Mouse (Mus musculus) hindbrain, embryonic 11.5 days (tissue): ENCODE data around the gene 1700001C19Rik. TPM values are rescaled to one million over a fixed set of nuclear protein-coding genes. Genes with fewer than 3 reads are reported as not detected.

Source experiments
- ATAC-seq: fragments of 200-750 bp; cut with Nextera tagmentation; 2 replicates; pipeline ENCODE4 v1.8.0; 2017; ENCODE audit warnings: mild to moderate bottlenecking, moderate TSS enrichment, moderate library complexity; ENCODE audit not compliant: low FRiP score
- DNase-seq: peaks from one replicate; pipeline ENCODE4 v3.0.0-alpha.2; 2015; ENCODE audit warnings: low spot score
- H3K27ac ChIP-seq: fragments of 300-500 bp; sonication (generic); 2 replicates; pipeline ENCODE4 v1.5.1; 2014; ENCODE audit warnings: mild to moderate bottlenecking, low read depth, low read length
- H3K27me3 ChIP-seq: fragments of 300-500 bp; sonication (generic); 2 replicates; pipeline ENCODE4 v1.6.1; 2014; ENCODE audit warnings: mild to moderate bottlenecking, low read length, moderate library complexity, mixed read lengths; ENCODE audit not compliant: control insufficient read depth, insufficient read depth
- H3K36me3 ChIP-seq: fragments of 300-500 bp; sonication (generic); 2 replicates; pipeline ENCODE4 v1.6.1; 2014; ENCODE audit warnings: mild to moderate bottlenecking, low read length, moderate library complexity, mixed read lengths; ENCODE audit not compliant: control insufficient read depth, insufficient read depth
- H3K4me1 ChIP-seq: fragments of 300-500 bp; sonication (generic); replicated peaks from 2 replicates; pipeline ENCODE4 v1.6.1; 2014; ENCODE audit warnings: low read length, mixed read lengths; ENCODE audit not compliant: control insufficient read depth, insufficient read depth
- H3K4me2 ChIP-seq: fragments of 300-500 bp; sonication (generic); replicated peaks from 2 replicates; pipeline ENCODE4 v1.6.1; 2014; ENCODE audit warnings: mild to moderate bottlenecking, low read depth, low read length
- H3K4me3 ChIP-seq: fragments of 300-500 bp; sonication (generic); 2 replicates; pipeline ENCODE4 v1.5.1; 2014; ENCODE audit warnings: low read depth, low read length
- H3K9ac ChIP-seq: fragments of 300-500 bp; sonication (generic); 2 replicates; pipeline ENCODE4 v1.6.1; 2014; ENCODE audit warnings: low read depth, low read length
- H3K9me3 ChIP-seq: fragments of 300-500 bp; sonication (generic); 2 replicates; pipeline ENCODE4 v1.6.1; 2016; ENCODE audit warnings: low read length; ENCODE audit not compliant: control insufficient read depth
- WGBS: fragments of 180-500 bp; shearing (Covaris S2); extraction: QIAGEN DNeasy Blood & Tissue Kit; methylation state at CpG from one replicate; pipeline ENCODE4 v1.1.7; 2014; 5-methylcytosine and 5-hydroxymethylcytosine counted together
- polyA plus RNA-seq: library from polyadenylated mRNA; unstranded; fragments of >200 nt; fragmentation: Nextera tagmentation; extraction: Ambion mirVana; gene quantifications from 2 replicates; pipeline ENCODE4 v1.2.1, GENCODE M21; 2014

The 1700001C19Rik gene
- polyA plus RNA-seq, 1 experiment from 2014 or later, result 0.68 TPM

DNA sequence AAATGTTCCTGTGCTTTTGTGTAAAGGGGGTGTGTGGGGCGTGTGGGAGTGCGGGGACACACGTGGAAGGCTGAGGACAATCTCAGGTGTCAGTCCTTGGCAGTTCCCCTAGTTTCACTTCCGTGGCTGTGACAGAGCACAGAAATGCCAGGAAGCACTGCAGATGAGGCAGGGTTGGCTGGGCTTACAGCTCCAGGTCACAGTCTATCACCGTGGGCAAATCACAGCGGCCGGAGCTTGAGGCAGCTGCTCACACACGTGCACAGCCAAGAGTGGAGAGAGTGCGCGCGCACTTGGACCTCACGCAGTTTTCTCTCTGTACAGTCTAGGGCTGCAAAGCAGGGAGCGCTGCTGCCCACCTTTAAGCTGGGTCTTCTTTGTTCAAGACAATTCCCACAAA, 21.1 kb upstream of the 1700001C19Rik start:
- Histone ChIP-seq H3K9me3 (no peaks in the 10 kb centered on the region), H3K27ac (no peak overlapping the region), H3K9ac (no peak overlapping the region), H3K4me2 (no peak overlapping the region), H3K4me1 (no peaks in the 10 kb centered on the region), H3K27me3 (no peaks in the 10 kb centered on the region), H3K4me3 (no peak overlapping the region), H3K36me3 (no peaks in the 10 kb centered on the region)
- ATAC-seq, result no peak
- WGBS, result 86% methylated on average over 13 of the region's 13 CpGs
- DNase-seq, result no peak

DNA sequence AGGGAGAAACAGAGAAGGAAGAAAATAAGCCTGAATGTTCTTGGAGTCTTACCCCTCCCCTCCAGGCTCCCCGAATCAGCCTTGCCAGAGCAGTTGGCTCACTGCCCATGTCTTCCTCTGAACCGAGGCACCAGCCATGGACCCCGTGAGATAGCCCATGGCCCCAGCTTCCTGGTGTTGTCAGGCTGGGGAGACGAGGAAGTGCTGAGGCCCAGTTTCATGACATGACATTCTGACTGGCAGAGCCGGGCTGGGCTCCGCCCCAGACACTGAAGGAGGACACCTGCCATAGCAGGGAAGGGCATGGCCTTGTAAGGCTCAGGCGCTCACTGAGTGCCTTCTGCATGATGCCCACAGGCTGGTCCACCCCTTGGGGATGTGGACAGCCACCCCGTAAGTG, 17.5 kb upstream of the 1700001C19Rik start:
- ATAC-seq (no peak), DNase-seq (no peak)
- Histone ChIP-seq H3K4me2 (no peak overlapping the region), H3K27me3 (no peaks in the 10 kb centered on the region), H3K36me3 (no peaks in the 10 kb centered on the region), H3K27ac (no peak overlapping the region), H3K4me3 (no peak overlapping the region), H3K9me3 (no peaks in the 10 kb centered on the region), H3K4me1 (no peaks in the 10 kb centered on the region), H3K9ac (no peak overlapping the region)
- 81% methylated on average over 8 of the region's 8 CpGs for WGBS

DNA sequence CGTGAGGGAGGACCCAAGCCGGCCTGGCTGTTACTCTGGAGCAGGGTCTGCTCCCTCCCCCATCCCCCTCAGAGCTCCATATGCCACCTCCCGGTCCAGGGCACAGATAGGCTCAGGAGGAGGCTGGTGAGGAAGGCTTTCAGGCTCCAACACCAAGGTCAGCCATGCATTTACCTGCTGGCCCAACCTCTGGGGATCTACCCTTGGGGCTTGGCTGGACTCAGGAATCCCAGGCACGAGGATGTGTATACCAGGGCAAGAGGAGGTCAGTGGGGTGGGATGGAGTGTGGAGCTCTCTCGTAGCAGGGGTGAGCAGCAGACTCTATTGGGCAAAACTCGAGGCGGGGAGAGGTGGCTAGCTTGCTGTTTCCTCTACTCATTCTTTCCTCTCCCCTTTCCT, 15.7 kb upstream of the 1700001C19Rik start:
- Histone ChIP-seq H3K27ac (no peak overlapping the region), H3K4me2 (no peak overlapping the region), H3K4me3 (no peak overlapping the region), H3K36me3 (no peaks in the 10 kb centered on the region), H3K4me1 (no peaks in the 10 kb centered on the region), H3K27me3 (no peaks in the 10 kb centered on the region), H3K9me3 (no peaks in the 10 kb centered on the region), H3K9ac (no peak overlapping the region)
- no peak for DNase-seq
- ATAC-seq, result no peak
- WGBS, result 47% methylated on average over 7 of the region's 7 CpGs

DNA sequence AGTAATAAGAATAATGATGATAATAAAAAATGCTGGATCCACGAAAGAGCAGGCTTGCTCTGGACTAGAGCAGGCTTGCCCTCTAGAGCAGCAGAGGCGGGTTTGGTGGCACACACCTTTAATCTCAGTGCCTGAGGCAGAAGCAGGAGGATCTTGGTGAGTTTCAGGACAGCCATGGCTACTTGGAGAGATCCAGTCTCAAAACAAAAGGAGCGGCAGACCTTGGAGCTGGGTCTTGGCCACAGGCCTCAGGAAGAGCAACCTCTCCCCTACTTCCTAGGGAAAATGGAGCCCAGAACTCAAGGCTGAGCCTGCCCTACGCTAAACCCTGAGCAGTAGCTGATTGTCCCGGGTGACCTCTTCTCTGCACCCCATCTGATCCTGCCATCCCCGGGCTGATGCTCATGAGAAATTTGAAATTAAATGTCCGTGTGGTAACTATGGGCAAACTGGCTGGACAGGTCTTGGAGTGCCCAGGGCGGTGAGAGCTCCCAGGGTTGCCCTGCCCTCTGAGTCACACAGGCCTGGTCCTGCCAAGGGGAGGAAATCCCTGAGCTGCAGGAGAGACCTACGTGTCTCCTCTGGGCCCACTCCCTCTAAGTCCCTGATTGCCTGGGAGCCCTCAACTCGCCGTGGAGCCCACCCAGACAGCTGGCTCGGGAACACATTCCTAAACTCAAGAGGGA, 13.8 kb upstream of the 1700001C19Rik start:
- no peak for ATAC-seq
- WGBS, result 75% methylated on average over 12 of the region's 12 CpGs
- H3K27me3 ChIP-seq, result no peaks in the 10 kb centered on the region
- no peak overlapping the region for H3K4me2 ChIP-seq
- no peaks in the 10 kb centered on the region for H3K4me1 ChIP-seq
- H3K9ac ChIP-seq, result no peak overlapping the region
- H3K36me3 ChIP-seq, result no peaks in the 10 kb centered on the region
- no peak overlapping the region for H3K4me3 ChIP-seq
- H3K9me3 ChIP-seq, result no peaks in the 10 kb centered on the region
- no peak overlapping the region for H3K27ac ChIP-seq
- no peak for DNase-seq

DNA sequence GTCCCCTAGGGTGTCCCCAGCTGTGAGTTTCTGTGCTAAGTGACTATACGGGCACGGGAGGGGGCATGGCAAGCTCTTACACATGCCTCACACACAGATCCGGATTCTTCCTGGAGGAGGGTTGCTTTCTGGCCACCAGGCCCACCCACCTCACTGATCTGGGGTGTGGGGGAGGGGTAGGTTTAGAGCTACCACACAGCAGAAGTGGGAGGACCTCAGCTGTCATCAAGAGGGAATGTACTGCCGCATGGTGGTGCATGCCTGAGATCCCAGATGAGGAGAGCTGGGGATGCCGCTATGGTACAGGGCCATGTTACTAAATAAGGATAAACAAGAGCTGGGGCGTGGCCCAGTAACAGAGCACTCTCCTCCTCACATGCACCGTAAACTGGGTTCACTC, 13.1 kb upstream of the 1700001C19Rik start:
- no peak overlapping the region for H3K27ac ChIP-seq
- ATAC-seq, result no peak
- WGBS, result 37% methylated on average over 7 of the region's 7 CpGs
- no peak for DNase-seq
- no peaks in the 10 kb centered on the region for H3K9me3 ChIP-seq
- no peaks in the 10 kb centered on the region for H3K4me1 ChIP-seq
- no peak overlapping the region for H3K9ac ChIP-seq
- no peaks in the 10 kb centered on the region for H3K27me3 ChIP-seq
- no peak overlapping the region for H3K4me2 ChIP-seq
- no peak overlapping the region for H3K4me3 ChIP-seq
- no peaks in the 10 kb centered on the region for H3K36me3 ChIP-seq

DNA sequence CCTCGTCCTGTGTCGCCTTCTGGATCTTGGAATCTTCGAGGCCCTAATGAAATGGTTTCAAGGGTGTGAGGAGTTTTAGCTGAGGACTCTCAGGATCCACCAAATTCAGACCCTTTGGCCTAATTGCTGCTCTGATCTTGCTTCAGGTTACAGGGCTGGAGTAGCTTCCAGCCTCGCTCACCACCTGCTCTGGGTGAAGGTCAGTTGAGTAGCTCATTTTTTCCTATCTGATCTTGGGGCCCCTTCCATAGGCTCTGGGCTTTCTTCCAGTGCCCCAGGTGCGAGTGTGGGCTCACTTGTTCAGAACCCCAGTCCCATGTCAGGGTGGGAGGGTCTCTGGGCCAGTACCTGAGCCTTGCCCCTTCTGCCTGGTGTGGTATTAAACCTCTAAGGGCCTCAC, 12.3 kb upstream of the 1700001C19Rik start:
- H3K27ac ChIP-seq, result no peak overlapping the region
- no peaks in the 10 kb centered on the region for H3K27me3 ChIP-seq
- no peak overlapping the region for H3K4me3 ChIP-seq
- H3K4me1 ChIP-seq, result no peaks in the 10 kb centered on the region
- WGBS, result 64% methylated on average over 5 of the region's 5 CpGs
- H3K4me2 ChIP-seq, result no peak overlapping the region
- no peaks in the 10 kb centered on the region for H3K36me3 ChIP-seq
- DNase-seq (no peak), ATAC-seq (no peak)
- H3K9me3 ChIP-seq, result no peaks in the 10 kb centered on the region
- H3K9ac ChIP-seq, result no peak overlapping the region

DNA sequence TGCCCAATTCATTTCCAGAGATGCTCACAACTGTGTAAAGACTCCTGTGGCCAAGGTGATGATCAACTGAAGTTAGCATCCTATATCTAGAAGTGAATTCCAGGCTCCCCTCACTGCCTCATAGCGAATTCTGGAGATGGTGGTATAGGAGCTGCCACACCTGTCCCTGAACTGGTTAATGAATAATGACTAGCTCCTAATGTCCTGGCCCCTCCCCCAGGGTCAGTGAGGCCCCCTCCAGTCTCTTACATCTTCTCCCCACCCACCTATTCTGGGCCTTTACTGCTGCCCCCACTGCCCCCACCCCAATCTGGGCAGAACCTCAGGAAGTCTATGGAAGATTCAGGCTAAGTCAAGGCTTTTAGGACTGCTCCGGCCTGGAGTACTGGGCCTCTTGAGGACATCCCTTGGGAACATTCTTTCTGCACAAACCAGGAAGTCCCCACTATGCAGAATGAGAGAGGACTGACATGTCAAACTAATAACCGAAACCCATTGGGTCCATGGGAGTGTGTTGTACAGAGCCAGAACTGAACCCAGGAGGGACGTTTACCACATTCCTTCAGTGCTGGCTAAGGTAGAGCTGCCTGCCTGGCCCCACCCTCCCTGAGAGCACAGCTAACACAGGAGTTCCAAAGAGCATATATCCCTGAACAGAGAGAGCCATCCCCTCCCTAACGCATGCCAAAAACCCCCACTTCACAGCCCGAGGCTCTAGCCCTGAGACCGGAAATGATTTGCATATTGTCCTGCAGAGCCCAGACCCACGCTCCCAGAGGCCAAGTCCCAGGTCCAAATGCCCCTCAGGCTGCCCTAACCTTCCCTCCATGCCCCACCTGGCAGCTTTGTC, 11.6 kb upstream of the 1700001C19Rik start:
- Histone ChIP-seq H3K9me3 (no peaks in the 10 kb centered on the region), H3K4me1 (no peaks in the 10 kb centered on the region), H3K9ac (no peak overlapping the region), H3K27me3 (no peaks in the 10 kb centered on the region), H3K36me3 (no peaks in the 10 kb centered on the region), H3K4me2 (no peak overlapping the region), H3K27ac (no peak overlapping the region), H3K4me3 (no peak overlapping the region)
- DNase-seq (no peak), ATAC-seq (no peak)
- 43% methylated on average over 8 of the region's 8 CpGs for WGBS

DNA sequence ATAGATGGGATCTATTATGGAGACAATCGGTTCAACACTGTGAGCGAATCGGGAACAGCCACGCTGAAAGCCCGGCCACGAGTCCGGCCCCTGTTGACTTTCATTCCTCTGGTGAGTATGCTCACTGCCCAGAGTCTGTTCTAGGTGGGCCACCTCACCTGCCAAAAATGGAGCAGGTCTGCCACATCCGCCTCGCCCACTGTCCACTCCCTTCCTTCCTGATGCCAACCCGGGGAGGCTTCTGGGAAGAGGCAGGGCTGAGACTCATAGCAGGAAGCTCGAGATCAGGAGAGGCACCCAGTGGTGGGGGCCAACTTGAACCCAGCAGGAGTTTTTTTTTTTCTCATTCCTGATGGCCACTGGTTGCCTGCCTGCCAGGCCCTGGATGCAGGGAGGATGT, 9.4 kb upstream of the 1700001C19Rik start:
- ATAC-seq (no peak), DNase-seq (no peak)
- Histone ChIP-seq H3K9ac (no peak overlapping the region), H3K27me3 (no peaks in the 10 kb centered on the region), H3K4me3 (no peak overlapping the region), H3K9me3 (no peaks in the 10 kb centered on the region), H3K36me3 (no peaks in the 10 kb centered on the region), H3K4me1 (no peaks in the 10 kb centered on the region), H3K27ac (no peak overlapping the region), H3K4me2 (no peak overlapping the region)
- 87% methylated on average over 11 of the region's 11 CpGs for WGBS

DNA sequence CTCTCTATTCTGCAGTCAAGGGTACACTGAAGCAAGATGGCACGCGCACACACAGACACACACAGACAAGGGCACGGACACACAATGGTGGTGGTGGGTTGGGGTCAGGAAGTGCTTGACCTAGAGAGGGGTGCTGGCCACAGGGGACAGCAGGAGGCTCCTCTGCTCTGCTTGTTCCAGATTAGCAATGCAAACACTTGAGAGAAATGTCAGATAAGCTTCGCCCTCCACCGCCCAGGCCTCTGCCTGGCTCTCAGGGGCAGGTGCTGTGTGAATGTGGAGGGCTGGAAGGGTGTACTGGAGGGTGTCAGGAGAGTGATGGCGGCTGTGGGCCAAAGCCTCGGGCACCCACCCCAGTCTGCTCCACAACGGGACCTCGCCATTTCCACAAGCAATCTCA, 8.8 kb upstream of the 1700001C19Rik start:
- Histone ChIP-seq H3K4me3 (no peak overlapping the region), H3K9me3 (no peaks in the 10 kb centered on the region), H3K9ac (no peak overlapping the region), H3K36me3 (no peaks in the 10 kb centered on the region), H3K4me1 (no peaks in the 10 kb centered on the region), H3K27ac (no peak overlapping the region), H3K27me3 (no peaks in the 10 kb centered on the region), H3K4me2 (no peak overlapping the region)
- WGBS, result 62% methylated on average over 9 of the region's 9 CpGs
- no peak for ATAC-seq
- no peak for DNase-seq
